Mouse (Mus musculus) brown adipose tissue, adult 24 weeks (tissue): ENCODE data around the gene Plekha5. TPM values are rescaled to one million over a fixed set of nuclear protein-coding genes. Genes with fewer than 3 reads are reported as not detected.

ENCODE experiments used
- H3K27ac ChIP-seq: fragments of 200-500 bp; replicated peaks from 2 replicates; pipeline ENCODE4 v1.5.1; 2012; ENCODE audit warnings: low read depth, mild to moderate bottlenecking, low read length
- H3K4me1 ChIP-seq: fragments of 200-500 bp; 2 replicates; pipeline ENCODE4 v1.6.1; 2012; ENCODE audit warnings: low read length, mixed read lengths; ENCODE audit not compliant: control insufficient read depth, insufficient read depth, insufficient read length
- H3K4me3 ChIP-seq: fragments of 200-500 bp; 2 replicates; pipeline ENCODE4 v1.5.1; 2012; ENCODE audit warnings: low read depth, mild to moderate bottlenecking, low read length, moderate library complexity; ENCODE audit not compliant: insufficient read depth
- polyA plus RNA-seq: library from polyadenylated mRNA; stranded (reverse); fragments of >200 nt; gene quantifications from 2 replicates; pipeline ENCODE4 v1.2.4, GENCODE M21; 2012; ENCODE audit not compliant: missing spikeins, insufficient read depth, insufficient read length

Plekha5 gene
- polyA plus RNA-seq, 1 experiment = 9.9 TPM

- no peak overlapping the region for H3K4me3 ChIP-seq
- H3K27ac ChIP-seq = no peak overlapping the region
- no peaks in the 10 kb centered on the region for H3K4me1 ChIP-seq
Observed at GRCm38 (mm10) chr6:140472345-140472744, 48.5 kb downstream of the Plekha5 start.

- H3K4me1 ChIP-seq = no peaks in the 10 kb centered on the region
- no peak overlapping the region for H3K4me3 ChIP-seq
Observed at GRCm38 (mm10) chr6:140475393-140476087, 51.7 kb downstream of the Plekha5 start.

GRCm38 (mm10) chr6:140476981-140477380 is 53.1 kb downstream of the Plekha5 start:
- H3K4me3 ChIP-seq = no peak overlapping the region
- peaks cover 1% of the 10 kb centered on the region; the same call in 1 of the 2 replicates for H3K4me1 ChIP-seq
- no peak overlapping the region for H3K27ac ChIP-seq

More at GRCm38 (mm10) chr6:140475393-140476087, 51.7 kb downstream of the Plekha5 start:
- no peak overlapping the region for H3K27ac ChIP-seq

- H3K4me3 ChIP-seq = no peak overlapping the region
- H3K4me1 ChIP-seq = peaks cover 2% of the 10 kb centered on the region; the same call in 1 of the 2 replicates
- H3K27ac ChIP-seq = no peak overlapping the region
Observed at GRCm38 (mm10) chr6:140478031-140478430, 54.2 kb downstream of the Plekha5 start.

GRCm38 (mm10) chr6:140478943-140479342 is 55.1 kb downstream of the Plekha5 start:
- Histone ChIP-seq H3K4me1 (peaks cover 2% of the 10 kb centered on the region), H3K27ac (no peak overlapping the region), H3K4me3 (no peak overlapping the region)

GRCm38 (mm10) chr6:140480425-140481081 is 56.7 kb downstream of the Plekha5 start:
- Histone ChIP-seq H3K4me1 (peaks cover 2% of the 10 kb centered on the region), H3K27ac (no peak overlapping the region), H3K4me3 (no peak overlapping the region)

GRCm38 (mm10) chr6:140481701-140482460 is 58.0 kb downstream of the Plekha5 start:
- no peak overlapping the region for H3K27ac ChIP-seq
- H3K4me1 ChIP-seq = peaks cover 2% of the 10 kb centered on the region
- H3K4me3 ChIP-seq = no peak overlapping the region

GRCm38 (mm10) chr6:140484170-140484569 is 60.3 kb downstream of the Plekha5 start:
- Histone ChIP-seq H3K27ac (no peak overlapping the region), H3K4me1 (peaks cover 2% of the 10 kb centered on the region), H3K4me3 (no peak overlapping the region)

GRCm38 (mm10) chr6:140485636-140486035 is 61.8 kb downstream of the Plekha5 start:
- Histone ChIP-seq H3K27ac (no peak overlapping the region), H3K4me1 (peaks cover 2% of the 10 kb centered on the region)

GRCm38 (mm10) chr6:140486685-140487084 is 62.8 kb downstream of the Plekha5 start:
- Histone ChIP-seq H3K4me1 (peaks cover 2% of the 10 kb centered on the region), H3K4me3 (no peak overlapping the region), H3K27ac (no peak overlapping the region)

More at GRCm38 (mm10) chr6:140485636-140486035, 61.8 kb downstream of the Plekha5 start:
- H3K4me3 ChIP-seq = no peak overlapping the region

GRCm38 (mm10) chr6:140487489-140487888 is 63.6 kb downstream of the Plekha5 start:
- Histone ChIP-seq H3K4me1 (no peaks in the 10 kb centered on the region; the same call in 1 of the 2 replicates), H3K4me3 (no peak overlapping the region), H3K27ac (no peak overlapping the region)

- Histone ChIP-seq H3K27ac (no peak overlapping the region), H3K4me1 (no peaks in the 10 kb centered on the region; the same call in 1 of the 2 replicates), H3K4me3 (no peak overlapping the region)
Observed at GRCm38 (mm10) chr6:140488673-140489072, 64.8 kb downstream of the Plekha5 start.

GRCm38 (mm10) chr6:140489570-140489969 is 65.7 kb downstream of the Plekha5 start:
- Histone ChIP-seq H3K4me3 (no peak overlapping the region), H3K4me1 (no peaks in the 10 kb centered on the region; the same call in 1 of the 2 replicates), H3K27ac (no peak overlapping the region)

GRCm38 (mm10) chr6:140490220-140490619 is 66.4 kb downstream of the Plekha5 start:
- Histone ChIP-seq H3K27ac (no peak overlapping the region), H3K4me3 (no peak overlapping the region), H3K4me1 (no peaks in the 10 kb centered on the region; the same call in 1 of the 2 replicates)

- Histone ChIP-seq H3K4me3 (no peak overlapping the region), H3K4me1 (no peaks in the 10 kb centered on the region; the same call in 1 of the 2 replicates), H3K27ac (no peak overlapping the region)
Observed at GRCm38 (mm10) chr6:140490921-140491537, 67.2 kb downstream of the Plekha5 start.
